Mouse (Mus musculus) spleen, postnatal 36 days (tissue): ENCODE measurements at regions not wholly inside any gene's neighbourhood (a gene's known extent, or its start where the extent isn't known, plus 50 kb on each side); places are given as distances from the start of the nearest gene placed in this dataset.

Experiments used
- DNase-seq, 2 experiments: peaks; one replicate each; pipeline ENCODE4 v3.0.0; 2022; ENCODE audit warnings: low spot score in 2 of 2, mixed read lengths in 1 of 2

GRCm38 (mm10) chr16:51457166-51457565 is 573.9 kb upstream of the Cblb start:
- DNase-seq: no peak

DNA sequence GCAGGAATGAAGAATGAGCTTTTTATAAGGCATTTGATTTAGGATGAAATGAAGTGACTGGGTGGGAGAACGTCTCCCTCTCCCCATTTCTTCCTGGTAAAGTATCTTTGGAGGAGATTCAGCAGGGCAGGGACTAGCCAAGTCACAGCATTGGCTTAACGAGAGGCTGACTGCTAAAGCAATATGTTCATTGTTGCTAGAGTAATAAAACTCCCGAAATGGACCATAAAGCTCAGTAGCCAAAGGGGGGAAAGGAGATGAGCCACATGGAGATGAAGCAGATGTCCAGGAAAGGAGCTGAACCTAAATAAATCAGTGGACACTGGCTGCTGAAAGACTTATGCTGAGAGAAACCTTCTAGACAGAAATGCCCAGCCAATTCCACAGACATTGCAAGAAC is 555.3 kb upstream of the Cblb start:
- no peak for DNase-seq

DNA sequence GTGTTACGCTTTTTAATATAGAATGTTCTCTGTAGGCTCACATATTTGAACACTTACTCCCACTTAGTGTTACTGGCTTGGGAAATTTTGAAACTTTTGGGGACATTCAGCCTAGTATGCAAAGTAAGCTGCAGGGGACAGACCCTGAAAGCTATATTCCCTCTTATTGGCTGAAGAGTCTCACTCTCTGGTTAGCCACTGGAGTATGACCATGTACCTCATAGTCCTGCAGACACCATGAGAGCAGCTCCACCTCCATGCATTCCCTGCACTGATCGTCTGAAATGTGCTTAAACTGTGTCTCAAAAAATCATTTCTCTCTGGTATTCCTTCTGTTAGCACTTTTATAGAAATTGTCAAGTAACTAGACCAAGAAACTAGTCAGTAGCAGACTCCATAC is 534.9 kb upstream of the Cblb start:
- no peak for DNase-seq

DNA sequence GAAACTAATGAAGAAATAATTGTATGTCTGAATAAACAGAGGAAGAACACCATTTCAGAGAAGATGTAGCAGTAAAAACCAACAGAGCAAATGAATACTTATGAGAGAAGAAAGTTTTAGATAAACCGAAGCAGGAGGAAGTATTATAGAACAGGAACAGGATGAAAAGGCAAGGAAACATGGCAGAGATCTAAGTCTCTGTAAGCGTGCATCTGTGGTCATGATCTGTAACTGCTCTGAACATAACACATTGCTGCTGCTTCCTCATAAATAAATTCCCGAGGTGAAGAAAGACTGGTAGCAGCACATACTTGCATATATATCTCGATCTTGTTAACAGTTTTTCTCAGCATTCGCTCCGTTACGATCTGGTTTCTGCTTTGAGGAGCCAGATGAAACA is 533.2 kb upstream of the Cblb start:
- no peak for DNase-seq

- DNase-seq: no peak
These were observed 513.9 kb upstream of the Cblb start for GRCm38 (mm10) chr16:51517079-51517478.

DNA sequence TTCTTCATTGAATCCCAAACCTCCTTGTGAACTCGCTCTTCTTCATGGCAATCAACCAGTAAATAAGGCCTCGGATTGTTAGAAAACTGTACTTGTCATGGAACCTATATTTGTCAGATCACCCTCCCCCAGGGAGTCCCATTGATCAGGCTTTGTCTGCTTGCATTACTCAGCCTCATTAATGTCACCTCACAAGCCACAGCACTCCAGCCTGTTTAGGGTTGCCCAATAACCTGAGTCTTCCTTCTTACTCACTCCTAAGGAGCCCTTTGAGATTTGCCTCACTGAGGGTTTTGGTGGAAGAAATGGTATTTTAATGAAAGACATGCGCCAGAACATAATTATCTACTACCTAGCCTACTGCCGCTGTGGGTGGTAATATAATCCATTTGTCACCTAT is 510.3 kb upstream of the Cblb start:
- DNase-seq: no peak

DNA sequence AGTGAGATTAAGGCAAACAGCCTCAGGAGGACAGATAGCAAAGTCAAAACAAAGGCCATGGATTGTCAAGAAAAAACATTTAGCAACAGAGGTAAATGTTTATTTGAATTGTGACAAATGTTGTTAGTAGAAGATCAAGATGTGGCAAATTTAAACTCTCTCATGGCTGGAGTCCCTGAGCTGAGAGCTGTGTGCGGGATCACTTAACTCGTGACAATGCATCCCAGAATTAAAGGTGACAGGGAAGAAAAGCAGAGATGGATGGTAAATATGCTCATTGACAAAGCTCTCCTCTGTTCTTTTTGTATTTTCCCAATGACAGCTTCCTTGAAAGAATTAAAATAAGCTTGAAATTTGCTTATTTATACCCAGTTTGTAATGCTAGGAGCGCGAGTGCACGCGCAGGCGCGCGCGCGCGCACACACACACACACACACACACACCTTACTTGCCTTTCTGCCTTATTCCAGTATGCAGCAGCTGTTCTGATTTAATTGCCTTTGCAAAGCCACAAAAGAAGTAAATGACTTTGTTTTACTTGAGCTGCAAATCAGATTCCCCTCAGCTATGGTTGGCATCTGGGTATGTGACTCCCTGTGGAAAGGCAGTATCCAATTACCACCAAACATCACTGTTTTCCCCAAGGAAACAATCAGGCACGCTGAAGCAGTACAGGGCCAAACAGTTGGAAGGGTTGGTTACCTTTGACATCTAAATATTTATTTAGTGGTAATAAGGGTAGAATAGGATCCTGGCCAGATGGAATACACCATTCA is 509.5 kb upstream of the Cblb start:
- no peak for DNase-seq

DNA sequence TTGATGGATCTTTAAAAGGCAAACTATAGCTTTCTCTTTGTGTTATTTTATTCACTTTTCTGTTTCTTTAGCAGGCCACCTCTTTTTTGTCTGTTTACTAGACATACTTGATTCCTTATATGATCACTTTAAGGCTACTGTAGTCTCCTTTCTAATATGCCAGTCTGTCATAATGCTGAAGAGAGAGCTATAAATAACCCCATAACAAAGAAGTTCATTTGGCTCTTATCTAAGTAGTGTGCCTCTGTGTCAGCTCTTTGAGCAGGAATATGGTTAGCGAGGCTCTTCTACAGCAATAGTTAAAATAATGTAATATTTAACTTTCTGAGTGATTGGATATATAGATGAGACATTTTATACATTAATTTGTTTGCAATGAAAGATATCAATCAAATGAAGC is 507.0 kb upstream of the Cblb start:
- no peak for DNase-seq

DNA sequence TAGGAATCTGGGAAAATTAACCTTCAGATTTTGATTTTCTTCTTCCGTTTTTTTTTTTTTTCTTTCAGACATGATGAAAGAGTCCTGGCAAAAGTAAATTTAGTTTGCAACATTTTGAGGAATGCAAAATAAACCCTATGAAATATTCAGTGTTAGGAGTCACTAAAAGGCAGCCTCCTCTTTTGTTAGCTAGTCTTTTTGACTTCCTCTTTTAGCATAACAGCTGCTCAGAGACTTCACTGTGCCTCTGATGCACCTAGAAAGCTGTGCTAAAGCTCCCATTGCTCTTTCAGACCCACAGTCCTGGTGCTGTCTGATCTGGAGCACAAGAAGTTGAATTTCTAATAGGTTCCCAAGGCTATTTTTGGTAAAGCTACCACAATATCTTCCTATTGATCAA is 498.5 kb upstream of the Cblb start:
- DNase-seq: no peak

- no peak for DNase-seq
These were observed 487.3 kb upstream of the Cblb start for GRCm38 (mm10) chr16:51543769-51544168.

- DNase-seq: no peak
These were observed 484.0 kb upstream of the Cblb start for GRCm38 (mm10) chr16:51547032-51547431.

DNA sequence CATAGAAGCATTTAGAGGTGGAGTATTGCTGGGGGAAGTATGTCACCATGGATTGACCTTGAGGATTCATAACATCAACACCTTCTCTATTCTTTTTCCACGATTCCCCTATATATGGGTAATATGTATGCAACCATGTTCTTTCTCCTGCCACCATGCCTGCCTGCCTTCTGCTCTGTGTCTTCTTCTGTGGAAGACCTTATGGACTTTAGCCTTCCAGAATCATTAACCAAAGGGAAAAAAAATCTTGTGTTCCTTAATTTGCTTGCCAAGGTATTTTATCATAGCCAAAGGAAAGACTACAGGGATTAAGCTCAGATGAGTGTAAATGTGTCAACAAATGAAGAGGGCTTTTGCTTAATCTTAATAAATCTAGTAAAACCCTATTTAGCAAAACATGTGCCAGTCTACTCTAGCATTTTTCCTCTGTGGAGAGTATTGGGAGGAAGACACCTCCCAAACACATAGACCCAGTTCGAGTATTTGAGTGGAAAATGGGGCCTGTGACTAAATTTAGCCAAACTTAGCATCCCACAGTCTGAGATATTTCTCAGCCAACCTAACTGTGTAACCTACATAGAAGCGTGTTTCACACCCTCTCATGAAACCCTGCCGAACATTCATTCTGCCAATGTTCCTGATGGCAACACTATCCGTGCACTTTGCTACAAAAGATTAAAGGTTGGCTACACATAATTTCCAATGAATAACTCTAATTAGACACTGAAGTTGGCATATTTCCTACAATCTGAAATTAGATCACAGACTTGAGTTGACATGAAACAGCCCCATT is 468.0 kb upstream of the Cblb start:
- DNase-seq: no peak

DNA sequence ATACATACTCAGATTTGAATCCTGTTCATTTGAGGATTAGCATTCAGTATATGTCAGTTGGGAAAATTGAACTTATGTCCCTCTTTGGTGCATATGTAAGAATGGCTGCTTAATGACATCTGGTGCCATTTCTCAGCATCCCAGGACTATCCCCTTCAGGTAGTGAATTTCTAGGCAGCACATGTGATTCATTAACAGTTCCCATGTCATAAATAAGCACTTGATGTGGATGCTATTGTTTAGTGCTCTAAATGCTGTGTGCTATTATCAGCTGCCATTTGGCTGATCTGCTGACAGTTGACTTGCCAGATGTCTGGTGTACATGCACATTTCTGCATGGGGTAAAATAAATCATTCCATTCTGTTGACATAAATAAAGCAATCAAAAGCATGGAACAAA is 467.0 kb upstream of the Cblb start:
- no peak for DNase-seq

GRCm38 (mm10) chr16:51577915-51578593 is 453.0 kb upstream of the Cblb start:
- DNase-seq: no peak

GRCm38 (mm10) chr16:51580525-51580924 is 450.5 kb upstream of the Cblb start:
- no peak for DNase-seq

DNA sequence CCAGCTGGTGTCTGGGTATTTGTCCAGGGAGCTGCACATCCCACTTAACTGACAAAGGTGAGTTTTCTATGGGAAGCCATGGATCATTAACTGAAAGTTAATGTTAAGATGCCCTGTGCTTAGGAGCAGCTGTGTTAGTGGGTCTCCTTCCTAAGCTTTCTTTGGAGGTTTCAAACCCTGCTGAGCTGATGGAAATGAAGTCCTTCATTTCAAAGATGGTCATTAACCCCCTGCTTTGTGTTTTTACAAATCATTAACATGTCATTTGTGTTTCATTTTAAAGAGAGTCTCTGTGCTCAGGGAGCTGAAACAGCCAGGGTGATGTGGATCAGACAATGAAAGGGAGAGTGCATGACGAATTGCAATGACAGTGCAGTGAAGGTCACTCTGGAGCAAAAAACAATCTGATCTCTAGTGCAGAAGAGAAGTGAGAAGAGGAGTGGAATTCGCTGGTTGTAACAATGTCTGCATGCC is 441.1 kb upstream of the Cblb start:
- no peak for DNase-seq

DNA sequence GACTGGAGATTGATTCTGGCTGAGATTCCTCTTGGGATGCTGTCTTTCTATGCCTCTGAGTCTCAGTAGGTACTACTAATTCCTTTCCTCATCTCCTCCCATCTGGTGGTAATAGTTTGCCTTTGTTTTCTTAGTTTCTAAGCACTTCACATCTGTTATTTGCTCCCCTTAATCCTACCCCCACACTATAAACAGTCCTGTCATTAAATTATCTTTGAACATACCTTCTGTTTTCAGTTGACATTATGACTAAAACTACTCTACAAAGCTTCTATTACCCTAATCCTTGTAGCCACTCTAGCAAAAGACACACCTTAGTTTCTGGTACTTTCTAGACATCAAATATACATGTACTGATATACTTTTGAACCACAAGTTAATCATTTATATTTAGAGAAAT is 413.4 kb upstream of the Cblb start:
- no peak for DNase-seq

DNA sequence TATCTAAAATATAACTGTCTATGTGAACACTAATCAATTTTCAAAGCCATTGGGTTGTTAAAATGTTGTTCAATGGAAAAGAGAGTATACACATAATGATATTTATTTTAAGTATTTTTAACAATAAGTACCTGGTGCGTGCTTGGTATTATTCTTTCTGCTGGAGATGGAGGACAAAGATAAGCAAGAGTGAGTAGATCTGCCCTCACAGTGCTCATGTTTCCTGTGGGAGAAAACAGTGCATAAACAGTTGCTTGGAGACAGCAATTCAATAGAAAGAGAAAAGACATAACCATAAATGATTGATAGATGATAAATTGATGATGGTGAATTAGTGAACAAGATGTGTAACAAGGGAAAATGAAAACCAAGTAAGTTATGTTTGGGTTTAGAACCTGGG is 384.4 kb upstream of the Cblb start:
- no peak for DNase-seq

DNA sequence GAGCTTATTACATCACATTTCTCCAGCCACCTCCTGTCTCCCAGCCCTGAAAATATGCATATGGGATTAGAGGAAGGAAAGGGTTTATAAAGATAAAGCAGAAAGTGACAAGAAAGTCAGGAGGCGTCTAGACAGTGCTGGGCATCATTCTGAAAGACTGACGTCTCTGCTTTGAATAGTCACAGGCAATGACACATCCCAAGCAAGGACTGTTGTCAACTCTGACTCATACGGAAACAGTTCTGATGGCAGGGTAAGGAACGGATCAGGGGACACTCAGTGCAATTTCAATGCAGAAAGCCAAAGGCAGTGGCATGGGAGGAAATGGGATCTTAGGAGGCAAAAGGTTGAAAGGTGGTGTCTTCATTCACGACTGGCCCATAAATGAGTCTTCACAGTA is 380.9 kb upstream of the Cblb start:
- no peak for DNase-seq

DNA sequence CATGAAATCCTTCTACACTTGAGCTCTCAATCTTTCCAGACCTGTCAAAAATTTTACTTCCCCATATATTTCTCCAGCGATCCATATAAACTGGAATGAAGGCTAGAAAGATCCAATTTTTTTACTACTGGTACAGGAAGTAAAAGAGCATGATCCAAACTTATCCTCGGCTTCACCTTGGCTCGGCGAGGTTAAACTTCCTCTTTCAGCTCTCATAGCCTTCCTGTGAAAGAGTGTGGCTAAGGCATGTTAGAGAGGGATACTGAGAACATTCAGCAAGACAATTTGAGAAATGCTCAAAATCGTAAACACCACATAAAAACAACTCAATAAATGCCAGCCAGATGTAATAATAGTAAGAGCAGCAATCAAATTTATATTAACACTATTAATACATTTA is 380.3 kb upstream of the Cblb start:
- DNase-seq: no peak

DNA sequence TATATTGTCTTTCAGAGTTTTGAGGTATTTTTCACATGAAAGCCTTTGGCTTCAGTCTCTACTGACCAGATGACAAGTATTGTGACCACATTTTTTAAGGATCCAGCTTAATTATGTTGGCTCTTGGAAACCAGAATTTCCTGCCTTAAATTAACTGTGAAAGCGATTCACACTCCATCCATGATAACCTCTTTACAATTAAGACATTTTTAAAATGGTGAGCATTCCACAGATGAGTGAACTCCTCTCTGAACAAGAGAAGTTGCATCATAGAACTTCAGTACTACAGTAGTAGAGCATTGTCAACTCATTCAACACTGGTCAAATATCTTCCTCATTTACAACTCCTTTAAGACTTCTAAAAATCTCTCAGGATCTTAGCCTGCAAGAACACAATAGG is 369.3 kb upstream of the Cblb start:
- no peak for DNase-seq

- DNase-seq: no peak
These were observed 366.7 kb upstream of the Cblb start for GRCm38 (mm10) chr16:51664325-51664724.

- DNase-seq: no peak
These were observed 355.9 kb upstream of the Cblb start for GRCm38 (mm10) chr16:51675101-51675500.
